Mouse (Mus musculus): ENCODE measurements at regions not wholly inside any gene's neighbourhood (a gene's known extent, or its start where the extent isn't known, plus 50 kb on each side); places are given as distances from the start of the nearest gene placed in this dataset.

- ATAC-seq (ENCODE audit: insufficient number of reproducible peaks, insufficient read depth, low FRiP score, low read depth), result no peak
- Histone ChIP-seq H3K9ac (ENCODE audit: low read length) (no peak overlapping the region), H3K4me2 (ENCODE audit: low read length) (no peak overlapping the region), H3K4me1 (ENCODE audit: control insufficient read depth in 2 of 2, insufficient read depth in 2 of 2, low read length in 2 of 2) (0 out of 4 replicates have a peak, but pooled peaks cover 0 to 4% of the 10 kb centered on the region in 2 experiments), H3K27me3 (ENCODE audit: control insufficient read depth, insufficient read depth, low read length) (no peaks in the 10 kb centered on the region; the same call in 1 of the 2 replicates), H3K27ac (replicated peaks in 1 of 2; ENCODE audit: control insufficient read depth in 1 of 2, insufficient read depth in 1 of 2, low read depth in 2 of 2, low read length in 2 of 2) (no peak overlapping the region), H3K36me3 (ENCODE audit: control insufficient read depth, insufficient read depth, low read length) (no peaks in the 10 kb centered on the region), H3K9me3 (ENCODE audit: control insufficient read depth, low read length) (no peaks in the 10 kb centered on the region), H3K4me3 (ENCODE audit: control insufficient read depth in 1 of 2, insufficient read depth in 1 of 2, low read depth in 1 of 2, low read length in 2 of 2) (no peak overlapping the region)
- 45% methylated on average over 2 of the region's 2 CpGs for WGBS
These were observed 94.3 kb upstream of the Elac2 start for GRCm38 (mm10) chr11:64884518-64884917.

GRCm38 (mm10) chr11:64889335-64890020, 89.4 kb upstream of the Elac2 start:
- no peaks in the 10 kb centered on the region for H3K27me3 ChIP-seq (ENCODE audit: control insufficient read depth, insufficient read depth, low read length)
- H3K4me1 ChIP-seq (ENCODE audit: control insufficient read depth in 2 of 2, insufficient read depth in 2 of 2, low read length in 2 of 2), result 0 out of 4 replicates have a peak, but pooled peaks cover 0 to 2% of the 10 kb centered on the region in 2 experiments
- no peak overlapping the region for H3K4me2 ChIP-seq (ENCODE audit: low read length)
- H3K4me3 ChIP-seq (ENCODE audit: control insufficient read depth in 1 of 2, insufficient read depth in 1 of 2, low read depth in 1 of 2, low read length in 2 of 2), result no peak overlapping the region
- no peak overlapping the region for H3K27ac ChIP-seq (replicated peaks in 1 of 2; ENCODE audit: control insufficient read depth in 1 of 2, insufficient read depth in 1 of 2, low read depth in 2 of 2, low read length in 2 of 2)
- H3K36me3 ChIP-seq (ENCODE audit: control insufficient read depth, insufficient read depth, low read length), result no peaks in the 10 kb centered on the region
- H3K9ac ChIP-seq (ENCODE audit: low read length), result no peak overlapping the region
- ATAC-seq (ENCODE audit: insufficient number of reproducible peaks, insufficient read depth, low FRiP score, low read depth), result no peak
- 67% methylated on average over 11 of the region's 11 CpGs for WGBS
- H3K9me3 ChIP-seq (ENCODE audit: control insufficient read depth, low read length), result 0 out of 2 replicates have a peak, but pooled peaks cover 2% of the 10 kb centered on the region

- H3K9ac ChIP-seq (ENCODE audit: low read length), result no peak overlapping the region
- ATAC-seq (ENCODE audit: insufficient number of reproducible peaks, insufficient read depth, low FRiP score, low read depth), result no peak
- H3K9me3 ChIP-seq (ENCODE audit: control insufficient read depth, low read length), result 0 out of 2 replicates have a peak, but pooled peaks cover 2% of the 10 kb centered on the region
- H3K4me3 ChIP-seq (ENCODE audit: control insufficient read depth in 1 of 2, insufficient read depth in 1 of 2, low read depth in 1 of 2, low read length in 2 of 2), result no peak overlapping the region
- H3K4me2 ChIP-seq (ENCODE audit: low read length), result no peak overlapping the region
- no peak overlapping the region for H3K27ac ChIP-seq (replicated peaks in 1 of 2; ENCODE audit: control insufficient read depth in 1 of 2, insufficient read depth in 1 of 2, low read depth in 2 of 2, low read length in 2 of 2)
- H3K4me1 ChIP-seq (ENCODE audit: control insufficient read depth in 2 of 2, insufficient read depth in 2 of 2, low read length in 2 of 2), result 0 out of 4 replicates have a peak, but pooled peaks cover 0 to 2% of the 10 kb centered on the region in 2 experiments
- H3K36me3 ChIP-seq (ENCODE audit: control insufficient read depth, insufficient read depth, low read length), result no peaks in the 10 kb centered on the region
- H3K27me3 ChIP-seq (ENCODE audit: control insufficient read depth, insufficient read depth, low read length), result no peaks in the 10 kb centered on the region
- 38% methylated on average over 3 of the region's 3 CpGs for WGBS
These were observed 88.1 kb upstream of the Elac2 start for GRCm38 (mm10) chr11:64890776-64891175.

- no peak overlapping the region for H3K4me2 ChIP-seq (ENCODE audit: low read length)
- no peaks in the 10 kb centered on the region for H3K27me3 ChIP-seq (ENCODE audit: control insufficient read depth, insufficient read depth, low read length)
- no peak overlapping the region for H3K4me3 ChIP-seq (ENCODE audit: control insufficient read depth in 1 of 2, insufficient read depth in 1 of 2, low read depth in 1 of 2, low read length in 2 of 2)
- WGBS, result 78% methylated on average over 14 of the region's 14 CpGs
- H3K9me3 ChIP-seq (ENCODE audit: control insufficient read depth, low read length), result 0 out of 2 replicates have a peak, but pooled peaks cover under 1% of the 10 kb centered on the region
- no peak overlapping the region for H3K27ac ChIP-seq (replicated peaks in 1 of 2; ENCODE audit: control insufficient read depth in 1 of 2, insufficient read depth in 1 of 2, low read depth in 2 of 2, low read length in 2 of 2)
- no peaks in the 10 kb centered on the region; a peak in 1 of 4 replicates for H3K4me1 ChIP-seq (ENCODE audit: control insufficient read depth in 2 of 2, insufficient read depth in 2 of 2, low read length in 2 of 2)
- H3K36me3 ChIP-seq (ENCODE audit: control insufficient read depth, insufficient read depth, low read length), result no peaks in the 10 kb centered on the region
- ATAC-seq (ENCODE audit: insufficient number of reproducible peaks, insufficient read depth, low FRiP score, low read depth), result no peak
- H3K9ac ChIP-seq (ENCODE audit: low read length), result no peak overlapping the region
These were observed 82.9 kb upstream of the Elac2 start for GRCm38 (mm10) chr11:64895804-64896466.

GRCm38 (mm10) chr11:64898758-64899586, 79.9 kb upstream of the Elac2 start:
- Histone ChIP-seq H3K4me2 (ENCODE audit: low read length) (no peak overlapping the region), H3K27ac (replicated peaks in 1 of 2; ENCODE audit: control insufficient read depth in 1 of 2, insufficient read depth in 1 of 2, low read depth in 2 of 2, low read length in 2 of 2) (no peak overlapping the region), H3K4me1 (ENCODE audit: control insufficient read depth in 2 of 2, insufficient read depth in 2 of 2, low read length in 2 of 2) (no peaks in the 10 kb centered on the region; a peak in 1 of 4 replicates), H3K9ac (ENCODE audit: low read length) (no peak overlapping the region), H3K9me3 (ENCODE audit: control insufficient read depth, low read length) (no peaks in the 10 kb centered on the region), H3K4me3 (ENCODE audit: control insufficient read depth in 1 of 2, insufficient read depth in 1 of 2, low read depth in 1 of 2, low read length in 2 of 2) (no peak overlapping the region), H3K27me3 (ENCODE audit: control insufficient read depth, insufficient read depth, low read length) (no peaks in the 10 kb centered on the region), H3K36me3 (ENCODE audit: control insufficient read depth, insufficient read depth, low read length) (no peaks in the 10 kb centered on the region)
- WGBS, result 25% methylated on average over 17 of the region's 17 CpGs
- ATAC-seq (ENCODE audit: insufficient number of reproducible peaks, insufficient read depth, low FRiP score, low read depth), result no peak

GRCm38 (mm10) chr11:64899587-64900278, 79.1 kb upstream of the Elac2 start:
- Histone ChIP-seq H3K9me3 (ENCODE audit: control insufficient read depth, low read length) (no peaks in the 10 kb centered on the region), H3K4me2 (ENCODE audit: low read length) (no peak overlapping the region), H3K27ac (replicated peaks in 1 of 2; ENCODE audit: control insufficient read depth in 1 of 2, insufficient read depth in 1 of 2, low read depth in 2 of 2, low read length in 2 of 2) (no peak overlapping the region), H3K27me3 (ENCODE audit: control insufficient read depth, insufficient read depth, low read length) (no peaks in the 10 kb centered on the region), H3K4me3 (ENCODE audit: control insufficient read depth in 1 of 2, insufficient read depth in 1 of 2, low read depth in 1 of 2, low read length in 2 of 2) (no peak overlapping the region), H3K4me1 (ENCODE audit: control insufficient read depth in 2 of 2, insufficient read depth in 2 of 2, low read length in 2 of 2) (no peaks in the 10 kb centered on the region; a peak in 1 of 4 replicates), H3K9ac (ENCODE audit: low read length) (no peak overlapping the region), H3K36me3 (ENCODE audit: control insufficient read depth, insufficient read depth, low read length) (no peaks in the 10 kb centered on the region)
- no peak for ATAC-seq (ENCODE audit: insufficient number of reproducible peaks, insufficient read depth, low FRiP score, low read depth)
- 74% methylated on average over 15 of the region's 15 CpGs for WGBS

DNA sequence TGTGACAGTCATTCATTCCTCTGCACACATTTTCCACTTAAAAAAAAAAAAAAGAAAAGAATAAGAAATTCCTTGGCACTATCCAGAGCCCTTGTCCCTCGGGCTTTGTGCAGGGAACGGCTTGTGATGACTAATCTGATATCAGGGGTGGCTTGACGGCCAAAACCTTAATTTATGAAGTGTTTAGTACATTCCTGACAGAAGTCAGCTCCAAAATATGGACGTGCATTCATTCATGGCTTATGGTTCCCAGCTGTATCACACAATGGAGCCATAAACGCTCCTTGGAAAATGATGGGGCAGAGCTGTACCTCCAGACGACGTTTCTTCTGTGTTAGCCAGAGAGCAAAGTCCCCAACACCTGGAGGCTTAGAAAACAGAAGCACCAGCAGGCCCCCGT, 62.1 kb upstream of the Elac2 start:
- WGBS, result 56% methylated on average over 8 of the region's 8 CpGs

More for the DNA sequence above, 62.1 kb upstream of the Elac2 start:
- Histone ChIP-seq H3K4me2 (ENCODE audit: low read length) (no peak overlapping the region), H3K4me3 (ENCODE audit: control insufficient read depth in 1 of 2, insufficient read depth in 1 of 2, low read depth in 1 of 2, low read length in 2 of 2) (no peak overlapping the region), H3K27ac (replicated peaks in 1 of 2; ENCODE audit: control insufficient read depth in 1 of 2, insufficient read depth in 1 of 2, low read depth in 2 of 2, low read length in 2 of 2) (no peak overlapping the region), H3K4me1 (ENCODE audit: control insufficient read depth in 2 of 2, insufficient read depth in 2 of 2, low read length in 2 of 2) (no peaks in the 10 kb centered on the region), H3K9ac (ENCODE audit: low read length) (no peak overlapping the region), H3K27me3 (ENCODE audit: control insufficient read depth, insufficient read depth, low read length) (no peaks in the 10 kb centered on the region; the same call in 1 of the 2 replicates), H3K9me3 (ENCODE audit: control insufficient read depth, low read length) (no peaks in the 10 kb centered on the region), H3K36me3 (ENCODE audit: control insufficient read depth, insufficient read depth, low read length) (no peaks in the 10 kb centered on the region)
- no peak for ATAC-seq (ENCODE audit: insufficient number of reproducible peaks, insufficient read depth, low FRiP score, low read depth)

All from heart, embryonic 14.5 days (tissue).